ENCODE assay signal across 8 mouse cellular contexts in the genomic region with DNA sequence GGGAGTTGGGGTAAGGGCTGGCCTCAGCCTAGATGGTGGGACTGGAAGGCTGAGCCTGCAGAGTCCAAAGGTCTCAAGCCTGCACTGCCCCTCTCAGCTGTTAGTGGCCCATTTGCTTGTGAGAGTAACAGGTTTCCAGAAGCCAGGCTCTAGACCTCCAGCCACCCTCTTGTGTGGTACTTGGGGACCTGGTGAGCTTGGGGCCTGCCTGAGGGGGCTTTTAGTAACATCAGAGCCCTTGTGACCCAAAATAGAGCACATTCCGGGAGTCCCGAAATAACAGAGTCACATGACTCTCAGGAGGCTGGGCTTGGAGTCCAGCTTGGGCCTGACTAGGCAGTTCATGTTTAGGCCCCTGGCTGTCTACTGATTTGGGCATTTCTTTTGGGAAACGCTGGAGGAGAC. TPM values are rescaled to one million over a fixed set of nuclear protein-coding genes. Genes with fewer than 3 reads are reported as not detected.
A peak's percentile ranks its signal among the peaks of the same experiment; 100 is the strongest.
DNase-seq lines count a peak whose midpoint lies in the region; ATAC-seq lines count a peak whose summit lies in the region.

No protein-coding gene starts in this region.

- no peaks in the 10 kb centered on the region for H3K27me3 ChIP-seq in embryonic facial prominence, embryonic 11.5 days (ENCODE audit: control insufficient read depth, insufficient read depth, low read length)
- H3K27me3 ChIP-seq in hindbrain, embryonic 15.5 days, result no peaks in the 10 kb centered on the region
- peaks cover 31% of the 10 kb centered on the region for H3K27me3 ChIP-seq in liver, embryonic 13.5 days

- no peaks in the 10 kb centered on the region for H3K9me3 ChIP-seq in embryonic facial prominence, embryonic 11.5 days (replicated peaks; ENCODE audit: control insufficient read depth, low read length)
- H3K9me3 ChIP-seq in hindbrain, embryonic 15.5 days, result no peaks in the 10 kb centered on the region
- no peaks in the 10 kb centered on the region for H3K9me3 ChIP-seq in liver, embryonic 13.5 days (replicated peaks)

- H3K27ac ChIP-seq in embryonic facial prominence, embryonic 11.5 days (replicated peaks; ENCODE audit: low read depth, low read length), result no peak overlapping the region
- H3K27ac ChIP-seq in hindbrain, embryonic 15.5 days (replicated peaks), result no peak overlapping the region; the same call in 1 of the 2 replicates
- peak overlapping the region; percentile 11 for H3K27ac ChIP-seq in liver, embryonic 13.5 days

- H3K9ac ChIP-seq in embryonic facial prominence, embryonic 11.5 days (replicated peaks; ENCODE audit: low read length), result peak overlapping the region; percentile 95
- H3K9ac ChIP-seq in hindbrain, embryonic 15.5 days, result no peak overlapping the region
- H3K9ac ChIP-seq in liver, embryonic 13.5 days, result peak overlapping the region; percentile 81; the same call in 1 of the 2 replicates

- H3K4me2 ChIP-seq in embryonic facial prominence, embryonic 11.5 days (ENCODE audit: low read depth, low read length), result peak overlapping the region; percentile 90; the same call in 1 of the 2 replicates
- peak overlapping the region; percentile 85 for H3K4me2 ChIP-seq in hindbrain, embryonic 15.5 days
- peak overlapping the region; percentile 87 for H3K4me2 ChIP-seq in liver, embryonic 13.5 days

- no peak overlapping the region for H3K4me3 ChIP-seq in embryonic facial prominence, embryonic 11.5 days (ENCODE audit: low read depth, low read length)
- H3K4me3 ChIP-seq in hindbrain, embryonic 15.5 days, result no peak overlapping the region
- peak overlapping the region; percentile 76 for H3K4me3 ChIP-seq in liver, embryonic 13.5 days (replicated peaks)

- H3K4me1 ChIP-seq in embryonic facial prominence, embryonic 11.5 days (ENCODE audit: control insufficient read depth, insufficient read depth, low read length), result peaks cover 21% of the 10 kb centered on the region
- H3K4me1 ChIP-seq in hindbrain, embryonic 15.5 days (replicated peaks), result peaks cover 72% of the 10 kb centered on the region
- H3K4me1 ChIP-seq in liver, embryonic 13.5 days (replicated peaks), result peaks cover 92% of the 10 kb centered on the region

- H3K36me3 ChIP-seq in embryonic facial prominence, embryonic 11.5 days (replicated peaks; ENCODE audit: control insufficient read depth, insufficient read depth, low read depth, low read length), result no peaks in the 10 kb centered on the region
- no peaks in the 10 kb centered on the region for H3K36me3 ChIP-seq in hindbrain, embryonic 15.5 days
- no peaks in the 10 kb centered on the region for H3K36me3 ChIP-seq in liver, embryonic 13.5 days

- no peak for ATAC-seq in embryonic facial prominence, embryonic 11.5 days (replicated peaks; ENCODE audit: insufficient number of reproducible peaks, low FRiP score, low TSS enrichment, low read depth)
- no peak for ATAC-seq in hindbrain, embryonic 15.5 days (ENCODE audit: low FRiP score, low read depth)
- ATAC-seq in liver, embryonic 13.5 days (ENCODE audit: low read depth), result peak; percentile 12

- peak; percentile 39 for DNase-seq in adrenal gland, postnatal 14 days
- no peak for DNase-seq in adrenal gland, adult 8-10 months
- peak; percentile 36 for DNase-seq in embryonic facial prominence, embryonic 11.5 days (ENCODE audit: low spot score)
- no peak for DNase-seq in liver, embryonic 13.5 days
- no peak for DNase-seq in frontal cortex, adult 2 months (ENCODE audit: extremely low spot score in 1 of 2, low spot score in 1 of 2)
- no peak for DNase-seq in layer of hippocampus, adult 9-11 months
- DNase-seq in layer of hippocampus, adult 8-10 months (ENCODE audit: low spot score in 2 of 2), result no peak

- WGBS in embryonic facial prominence, embryonic 11.5 days, result 6% methylated on average over 3 of the region's 3 CpGs
- WGBS in hindbrain, embryonic 15.5 days, result 12% methylated on average over 3 of the region's 3 CpGs
- 40% methylated on average over 3 of the region's 3 CpGs for WGBS in liver, embryonic 13.5 days (ENCODE audit: insufficient replicate concordance)

RNA-seq across cellular contexts. Expression of gene Rxra, which starts 3.4 kb away (rescaled TPM):
- total RNA-seq in adrenal gland, postnatal 14 days (2021), result 46.5 and 62.1 TPM in 2 replicates
- total RNA-seq in adrenal gland, adult 8-10 months (2022), result 10 to 100 TPM; 51.3 to 64.4 (median 56.7) TPM
- 7.6 and 9.7 TPM in 2 replicates for polyA plus RNA-seq in embryonic facial prominence, embryonic 11.5 days (2014; fragmentation: Nextera tagmentation; extraction: Ambion mirVana)
- polyA plus RNA-seq in hindbrain, embryonic 15.5 days (2015; fragmentation: Nextera tagmentation; extraction: Ambion mirVana), result 4.7 and 4.9 TPM in 2 replicates
- polyA plus RNA-seq in liver, embryonic 13.5 days (2015; fragmentation: Nextera tagmentation; extraction: Ambion mirVana), result 3.5 and 3.7 TPM in 2 replicates
- 12.3 and 16.0 TPM in 2 replicates for polyA plus RNA-seq in frontal cortex, adult 2 months (2012; rRNA removed)
- 10 to 100 TPM; 31.6 to 33.9 (median 32.9) TPM for total RNA-seq in layer of hippocampus, adult 8-10 months (2022)

Comparison
In these comparisons a context has a peak if more than half of its experiments do, and no peak if none do; other contexts are left out.
1. DNase-seq: peak in adrenal gland, postnatal 14 days (single experiment) and embryonic facial prominence, embryonic 11.5 days (single experiment); none in adrenal gland, adult 8-10 months (single experiment), liver, embryonic 13.5 days (single experiment), frontal cortex, adult 2 months (0 of 2), layer of hippocampus, adult 9-11 months (single experiment) and layer of hippocampus, adult 8-10 months (0 of 2).
2. Peak in every context shown above with its lines, with median percentiles within 50 percentile points of each other: H3K4me2 ChIP-seq.